Mouse (Mus musculus) B cell, adult (primary cell): ENCODE results near the gene Hand1. TPM values are rescaled to one million over a fixed set of nuclear protein-coding genes. Genes with fewer than 3 reads are reported as not detected.

ENCODE experiments used
- total RNA-seq: library from RNA; stranded (reverse); gene quantifications from 4 replicates; pipeline ENCODE4 v1.2.4, GENCODE M21; 2023; ENCODE audit not compliant: inconsistent age

Gene Hand1
- not detected in 4 replicates for total RNA-seq

DNA sequence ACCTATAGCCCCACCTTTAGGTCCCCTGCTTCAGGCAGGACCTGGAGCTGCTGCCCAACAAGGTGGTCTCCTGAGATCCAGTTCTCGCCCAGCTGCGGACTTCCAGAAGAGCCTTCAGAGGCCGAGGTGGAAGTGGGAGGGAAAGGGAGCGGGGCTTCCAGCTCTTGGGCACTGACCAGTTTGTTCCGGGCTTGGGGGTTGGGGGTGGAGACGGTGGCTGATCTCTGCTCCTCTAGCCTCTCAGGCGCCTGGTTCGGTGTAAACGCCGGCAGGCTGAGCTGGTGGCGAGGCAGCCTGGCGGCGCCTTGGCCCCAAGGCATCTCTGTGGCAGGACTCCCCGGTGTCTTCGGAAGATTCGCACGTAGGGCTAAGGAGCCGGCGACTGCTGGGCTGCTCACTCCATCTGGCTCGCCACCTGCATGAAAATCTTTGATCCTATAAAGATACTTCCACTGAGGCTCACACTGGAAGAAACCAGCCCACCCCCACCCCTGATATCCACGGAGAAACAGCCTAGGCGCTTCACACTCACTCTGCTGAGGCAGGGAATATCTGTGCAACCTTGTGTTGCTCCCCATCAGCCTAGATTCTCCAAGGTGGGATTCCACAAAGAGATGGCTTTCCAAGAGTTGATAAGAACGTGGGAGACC, at the start of gene Hand1:
TSS of gene Hand1 (minus strand) at position 267 of the 650 bp plus-strand sequence.

GRCm38 (mm10) chr11:57800971-57801765, 31.4 kb downstream of the Hand1 start, which contains the start of gene Sap30l:
TSS of gene Sap30l (plus strand) at chr11:57801637.

Other genes starting within 250 kb of the Hand1 start
- gene Galnt10, start 187.4 kb downstream of the Hand1 start, total RNA-seq = 25.8 to 30.7 TPM (median 28.6 TPM) in 4 replicates
- 22.6 to 28.4 TPM (median 23.9 TPM) in 4 replicates for gene Sap30l, start 31.2 kb downstream of the Hand1 start, total RNA-seq
- gene Larp1, start 176.2 kb upstream of the Hand1 start, total RNA-seq = 94.1 to 102 TPM (median 95.3 TPM) in 4 replicates